Mouse (Mus musculus): ENCODE data around the gene D17Wsu92e.

DNA sequence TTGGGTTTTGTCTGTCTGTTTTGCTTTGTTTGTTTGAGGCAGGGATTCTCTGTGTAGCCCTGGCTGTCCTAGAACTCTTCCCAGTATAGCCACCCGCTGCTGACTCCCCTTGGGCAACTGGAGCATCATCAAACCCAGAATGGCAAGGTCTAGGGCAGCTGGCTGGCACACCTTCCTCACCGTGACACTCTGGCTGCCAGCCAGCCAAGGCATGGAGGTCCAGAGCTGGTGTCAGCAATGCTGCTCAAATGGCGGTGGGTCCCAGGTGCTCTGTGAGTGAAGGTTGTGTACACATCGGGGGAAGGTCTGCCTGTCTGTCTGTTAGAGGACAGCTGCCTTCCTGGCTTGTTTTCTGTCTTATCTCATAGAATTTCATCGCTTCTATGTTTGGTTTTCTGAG, 88.3 kb downstream of the D17Wsu92e start:
- TF ChIP-seq HCFC1 (IDR thresholded peaks at IDR 0.05; ENCODE audit: borderline replicate concordance, insufficient read depth, low read length) (no peak), CHD2 (IDR thresholded peaks at IDR 0.05; ENCODE audit: low read depth, low read length) (no peak), MAFK (IDR thresholded peaks at IDR 0.05; ENCODE audit: insufficient read depth, low read depth, low read length) (no peak), ZC3H11A (IDR thresholded peaks at IDR 0.05; ENCODE audit: borderline replicate concordance, low read depth, low read length) (no peak)

Data from ES-E14 (cell line).